Mouse (Mus musculus) adrenal gland, postnatal 36 days (tissue): ENCODE measurements around the gene A930018P22Rik. TPM values are rescaled to one million over a fixed set of nuclear protein-coding genes. Genes with fewer than 3 reads are reported as not detected.

Source experiments
- DNase-seq, 2 experiments: peaks; one replicate each; pipeline ENCODE4 v3.0.0; 2021; ENCODE audit warnings: mixed read lengths in 1 of 2
- total RNA-seq, 2 experiments: library from RNA; stranded (reverse); gene quantifications; 2 replicates each; pipeline ENCODE4 v1.2.3; 2021

A930018P22Rik gene
- total RNA-seq, 2 experiments from 2014 or later: 1.1 to 2.1 TPM

- no peak for DNase-seq
Measured at GRCm38 (mm10) chr2:104163418-104163817, 40.8 kb downstream of the A930018P22Rik start.

- no peak for DNase-seq
Measured at GRCm38 (mm10) chr2:104163978-104164487, 41.5 kb downstream of the A930018P22Rik start.

DNA sequence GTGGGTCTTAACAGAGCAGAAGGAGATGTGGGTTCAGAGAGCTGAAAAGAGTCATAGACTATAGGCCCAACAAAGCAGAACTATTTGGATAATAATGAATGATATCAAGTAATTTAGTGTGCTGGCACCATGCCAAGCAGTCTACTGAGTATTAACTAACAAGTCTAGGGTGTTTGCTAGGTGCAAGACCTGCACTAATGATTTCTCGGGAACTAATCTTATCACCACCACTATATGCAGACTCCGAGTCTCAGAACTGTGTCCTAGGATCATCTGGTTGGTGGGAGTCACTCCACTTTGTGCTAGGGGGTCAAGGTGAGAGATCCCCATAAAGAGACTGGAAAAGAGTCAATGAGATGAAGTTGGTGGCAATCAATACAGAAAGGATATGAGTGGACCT, 43.1 kb downstream of the A930018P22Rik start:
- DNase-seq: no peak

- no peak for DNase-seq
Measured at GRCm38 (mm10) chr2:104167765-104168164, 45.2 kb downstream of the A930018P22Rik start.

GRCm38 (mm10) chr2:104168186-104168896, 45.8 kb downstream of the A930018P22Rik start:
- DNase-seq: no peak

DNA sequence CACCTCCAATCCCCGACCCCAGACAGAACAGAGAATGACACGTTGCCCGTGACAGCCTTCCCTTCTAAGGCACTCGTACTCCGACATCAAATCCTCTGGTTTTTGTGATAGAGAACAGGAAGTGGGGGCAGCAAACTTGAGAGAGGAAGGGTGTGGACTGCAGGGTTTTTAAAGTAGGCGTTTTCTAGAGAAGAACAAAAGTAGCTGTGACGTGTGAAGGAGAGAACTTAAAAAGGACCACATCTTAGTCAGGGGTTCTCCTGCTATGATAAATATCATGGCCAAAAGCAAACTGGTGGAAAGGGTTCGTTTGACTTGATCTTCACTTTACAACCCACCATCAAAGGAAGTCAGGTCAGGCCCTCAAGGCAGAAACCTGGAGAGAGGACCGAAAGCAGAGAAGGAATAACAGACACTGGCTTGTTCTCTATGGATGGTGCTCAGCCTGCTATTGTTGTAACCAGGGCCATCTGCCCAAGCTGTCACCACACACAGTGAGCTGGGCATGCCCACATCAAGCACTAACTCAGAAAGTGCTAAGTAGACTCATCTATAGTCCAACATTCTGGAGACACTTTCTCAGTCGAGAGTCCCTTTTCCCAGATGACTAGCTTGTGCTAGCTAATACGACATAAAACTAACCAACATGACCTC, 50.3 kb downstream of the A930018P22Rik start:
- DNase-seq: no peak

GRCm38 (mm10) chr2:104173431-104173830, 50.9 kb downstream of the A930018P22Rik start:
- no peak for DNase-seq

Other genes starting within 250 kb of the A930018P22Rik start
- 10 to 100 TPM; 27.9 to 32.2 TPM for gene Lmo2, start 164.8 kb upstream of the A930018P22Rik start, total RNA-seq
- gene Fbxo3, start 95.0 kb upstream of the A930018P22Rik start, total RNA-seq: 100 to 1,000 TPM in 1 of 2 experiments, 10 to 100 TPM in 1; 71.5 to 103 TPM
- not detected for gene 4931422A03Rik, start 94.4 kb upstream of the A930018P22Rik start, total RNA-seq
- under 1 TPM; 0.26 to 0.46 TPM for gene Gm10912, start 56.9 kb upstream of the A930018P22Rik start, total RNA-seq
- gene Gm10799, start 54.2 kb upstream of the A930018P22Rik start, total RNA-seq: not detected
- 1 to 10 TPM; 6.8 to 7.8 TPM for gene Cd59b, start 52.9 kb upstream of the A930018P22Rik start, total RNA-seq
- gene Cd59a, start 27.0 kb upstream of the A930018P22Rik start, total RNA-seq: 100 to 1,000 TPM in 1 of 2 experiments, 10 to 100 TPM in 1; 85.0 to 104 TPM